Mouse (Mus musculus): ENCODE data around the gene Olfr1249. TPM values are rescaled to one million over a fixed set of nuclear protein-coding genes. Genes with fewer than 3 reads are reported as not detected.
"Not testable (repeated sequence)": the region's sequence is repeated elsewhere in the genome, so short reads cannot be mapped to it uniquely, and the experiment has no call there.

Gene Olfr1249
- not detected in 2 replicates for total RNA-seq (2015)
- not detected in 2 replicates for total RNA-seq (2017)

GRCm38 (mm10) chr2:89634883-89635282, at the start of gene Olfr1249:
Olfr1249 (minus strand) TSS chr2:89634983.
- ATAC-seq (ENCODE audit: poor library complexity, severe bottlenecking), result no peak

- no peak for ATAC-seq (ENCODE audit: poor library complexity, severe bottlenecking)
Observed at GRCm38 (mm10) chr2:89671836-89672235, 37.1 kb upstream of the Olfr1249 start, which contains the start of gene Olfr1251. Olfr1251 (minus strand) TSS chr2:89671936.

DNA sequence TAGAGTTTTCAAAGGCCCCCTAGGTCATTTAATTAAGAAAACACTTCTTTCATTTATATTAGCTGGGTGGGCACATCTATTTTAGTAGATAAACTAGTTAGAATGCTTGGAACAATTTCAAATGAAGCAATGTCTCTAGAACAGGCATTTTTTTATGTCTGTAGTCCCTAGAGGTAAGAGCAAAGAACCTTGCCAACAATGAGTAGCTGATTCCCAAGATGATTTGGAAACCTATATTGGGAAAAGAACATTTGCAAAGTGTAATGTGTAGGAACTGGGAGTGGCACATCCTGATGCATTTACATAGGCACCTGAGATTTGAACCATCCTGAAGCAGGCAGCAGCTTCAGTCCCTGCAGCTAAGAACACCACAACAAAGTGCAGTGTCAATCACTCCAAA, 26.6 kb upstream of the Olfr1249 start, which contains the start of gene Olfr1250:
Gene Olfr1250 (minus strand): TSS at position 101 of the 400 bp plus-strand sequence.
- ATAC-seq (ENCODE audit: poor library complexity, severe bottlenecking), result no peak

- ATAC-seq (ENCODE audit: poor library complexity, severe bottlenecking), result not testable (repeated sequence)
Observed at GRCm38 (mm10) chr2:89618145-89618544, 16.6 kb downstream of the Olfr1249 start, which contains the start of gene Olfr1248. Olfr1248 (minus strand) TSS chr2:89618245.

- no peak for ATAC-seq (ENCODE audit: poor library complexity, severe bottlenecking)
Observed at GRCm38 (mm10) chr2:89614030-89614429, 20.8 kb downstream of the Olfr1249 start, which contains the start of gene Olfr1247. Olfr1247 (minus strand) TSS chr2:89614130.

DNA sequence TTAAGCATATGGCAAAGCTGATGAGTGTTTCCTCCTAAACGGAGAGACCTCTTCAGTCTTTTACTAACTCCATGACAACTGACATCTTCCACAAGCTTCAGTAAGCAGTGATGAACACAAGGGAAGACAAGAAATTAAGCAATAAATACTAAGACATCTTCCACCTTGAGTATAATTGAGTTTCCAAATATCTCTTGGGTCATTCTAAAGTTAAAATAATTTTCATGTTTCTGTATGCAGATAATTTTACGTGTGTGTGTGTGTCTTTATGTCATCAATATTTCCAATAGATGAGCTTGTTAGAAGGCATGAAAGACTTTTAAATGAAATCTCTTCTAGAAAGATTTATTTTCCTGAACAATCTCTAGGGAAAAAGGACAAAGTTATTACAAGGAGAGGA, 41.7 kb downstream of the Olfr1249 start, which contains the start of gene Olfr1246:
Gene Olfr1246 (minus strand): TSS at position 101 of the 400 bp plus-strand sequence.
- no peak for ATAC-seq (ENCODE audit: poor library complexity, severe bottlenecking)

Other genes with a start within 250 kb of the Olfr1249 start
- not detected in 2 replicates for gene Olfr1238, start 225.3 kb downstream of the Olfr1249 start, total RNA-seq (2015)
- 0.04 TPM in 1 of 2 replicates, not detected in the other for gene Olfr1238, start 225.3 kb downstream of the Olfr1249 start, total RNA-seq (2017)
- not detected in 2 replicates for gene Olfr1239, start 214.6 kb downstream of the Olfr1249 start, total RNA-seq (2015)
- not detected in 2 replicates for gene Olfr1239, start 214.6 kb downstream of the Olfr1249 start, total RNA-seq (2017)
- gene Olfr1240, start 192.0 kb downstream of the Olfr1249 start, total RNA-seq (2015), result not detected in 2 replicates
- not detected in 2 replicates for gene Olfr1240, start 192.0 kb downstream of the Olfr1249 start, total RNA-seq (2017)
- gene Olfr1241, start 147.9 kb downstream of the Olfr1249 start, total RNA-seq (2015), result not detected in 2 replicates
- not detected in 2 replicates for gene Olfr1241, start 147.9 kb downstream of the Olfr1249 start, total RNA-seq (2017)
- not detected in 2 replicates for gene Olfr1242, start 136.6 kb downstream of the Olfr1249 start, total RNA-seq (2015)
- gene Olfr1242, start 136.6 kb downstream of the Olfr1249 start, total RNA-seq (2017), result not detected in 2 replicates
- not detected in 2 replicates for gene Olfr1243, start 103.5 kb downstream of the Olfr1249 start, total RNA-seq (2015)
- not detected in 2 replicates for gene Olfr1243, start 103.5 kb downstream of the Olfr1249 start, total RNA-seq (2017)
- not detected in 2 replicates for gene Olfr1245, start 56.5 kb downstream of the Olfr1249 start, total RNA-seq (2015)
- gene Olfr1245, start 56.5 kb downstream of the Olfr1249 start, total RNA-seq (2017), result not detected in 2 replicates
- not detected in 2 replicates for gene Olfr1246, start 41.8 kb downstream of the Olfr1249 start, total RNA-seq (2015)
- not detected in 2 replicates for gene Olfr1246, start 41.8 kb downstream of the Olfr1249 start, total RNA-seq (2017)
- gene Olfr1247, start 20.9 kb downstream of the Olfr1249 start, total RNA-seq (2015), result not detected in 2 replicates
- not detected in 2 replicates for gene Olfr1247, start 20.9 kb downstream of the Olfr1249 start, total RNA-seq (2017)
- gene Olfr1248, start 16.7 kb downstream of the Olfr1249 start, total RNA-seq (2015), result not detected in 2 replicates
- gene Olfr1248, start 16.7 kb downstream of the Olfr1249 start, total RNA-seq (2017), result not detected in 2 replicates
- gene Olfr1250, start 26.5 kb upstream of the Olfr1249 start, total RNA-seq (2015), result not detected in 2 replicates
- not detected in 2 replicates for gene Olfr1250, start 26.5 kb upstream of the Olfr1249 start, total RNA-seq (2017)
- not detected in 2 replicates for gene Olfr1251, start 37.0 kb upstream of the Olfr1249 start, total RNA-seq (2015)
- gene Olfr1251, start 37.0 kb upstream of the Olfr1249 start, total RNA-seq (2017), result not detected in 2 replicates
- gene Olfr1252, start 90.0 kb upstream of the Olfr1249 start, total RNA-seq (2015), result not detected in 2 replicates
- not detected in 2 replicates for gene Olfr1252, start 90.0 kb upstream of the Olfr1249 start, total RNA-seq (2017)
- not detected in 2 replicates for gene Olfr1253, start 122.1 kb upstream of the Olfr1249 start, total RNA-seq (2015)
- gene Olfr1253, start 122.1 kb upstream of the Olfr1249 start, total RNA-seq (2017), result not detected in 2 replicates
- not detected in 2 replicates for gene Olfr1254, start 158.6 kb upstream of the Olfr1249 start, total RNA-seq (2015)
- not detected in 2 replicates for gene Olfr1254, start 158.6 kb upstream of the Olfr1249 start, total RNA-seq (2017)
- not detected in 2 replicates for gene Olfr1255, start 177.1 kb upstream of the Olfr1249 start, total RNA-seq (2015)
- gene Olfr1255, start 177.1 kb upstream of the Olfr1249 start, total RNA-seq (2017), result not detected in 2 replicates
- gene Olfr1256, start 206.6 kb upstream of the Olfr1249 start, total RNA-seq (2015), result not detected in 2 replicates
- gene Olfr1256, start 206.6 kb upstream of the Olfr1249 start, total RNA-seq (2017), result not detected in 2 replicates
- gene Olfr48, start 213.2 kb upstream of the Olfr1249 start, total RNA-seq (2015), result not detected in 2 replicates
- not detected in 2 replicates for gene Olfr48, start 213.2 kb upstream of the Olfr1249 start, total RNA-seq (2017)
- gene Olfr1257, start 243.5 kb upstream of the Olfr1249 start, total RNA-seq (2015), result not detected in 2 replicates
- not detected in 2 replicates for gene Olfr1257, start 243.5 kb upstream of the Olfr1249 start, total RNA-seq (2017)

Measured in megakaryocyte, adult 5-6 weeks (primary cell).